Mouse (Mus musculus) adrenal gland, postnatal 10 days (tissue): ENCODE data around the gene Cox7b. TPM values are rescaled to one million over a fixed set of nuclear protein-coding genes. Genes with fewer than 3 reads are reported as not detected.

ENCODE experiments used
- total RNA-seq, 2 experiments: library from RNA; stranded (reverse); gene quantifications; 2 replicates each; pipeline ENCODE4 v1.2.3; 2021

Gene Cox7b
- total RNA-seq, 2 experiments from 2014 or later = 959 to 981 TPM

Other genes with a start within 250 kb of the Cox7b start
- gene Atrx, start 86.3 kb upstream of the Cox7b start, total RNA-seq = 100 to 1,000 TPM in 1 of 2 experiments, 10 to 100 TPM in 1; 80.8 to 129 TPM
- gene Magt1, start 3.8 kb upstream of the Cox7b start, total RNA-seq = 10 to 100 TPM; 55.0 to 59.2 TPM
- 10 to 100 TPM; 22.9 to 26.2 TPM for gene Atp7a, start 11.6 kb downstream of the Cox7b start, total RNA-seq
- 1 to 10 TPM; 1.2 to 1.5 TPM for gene Tlr13, start 127.5 kb downstream of the Cox7b start, total RNA-seq
- gene Pgk1, start 171.4 kb downstream of the Cox7b start, total RNA-seq = 100 to 1,000 TPM; 405 to 424 TPM
- gene Taf9b, start 205.5 kb downstream of the Cox7b start, total RNA-seq = 10 to 100 TPM; 12.2 to 15.5 TPM
- gene Fnd3c2, start 239.7 kb downstream of the Cox7b start, total RNA-seq = under 1 TPM in 1 of 2 experiments, not detected in 1; 0.15 TPM